Mouse (Mus musculus): ENCODE results near the gene Iqschfp. TPM values are rescaled to one million over a fixed set of nuclear protein-coding genes. Genes with fewer than 3 reads are reported as not detected.

Gene Iqschfp
- polyA plus RNA-seq, 1 experiment from 2014 or later = not detected

DNA sequence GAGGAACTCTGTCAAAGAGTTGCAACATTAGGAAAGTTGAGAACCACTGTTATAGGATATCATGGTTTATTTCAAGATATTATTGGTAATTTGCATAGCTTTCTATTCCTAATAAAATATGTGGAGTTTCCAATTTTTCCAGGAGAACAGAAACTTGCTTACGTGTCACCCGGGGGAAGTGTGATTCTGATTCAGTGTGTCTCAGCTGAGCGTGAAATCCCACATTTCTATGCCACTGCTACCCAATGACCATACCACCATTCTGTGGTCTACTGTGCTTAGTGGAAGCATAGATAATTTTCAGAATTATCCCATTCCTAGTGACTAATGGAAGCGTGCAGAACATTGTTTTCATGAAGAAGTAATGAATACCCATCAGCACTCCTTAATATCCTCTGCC, 704.9 kb downstream of the Iqschfp start:
- Histone ChIP-seq H3K4me3 (no peak overlapping the region), H3K4me2 (no peak overlapping the region), H3K9ac (no peak overlapping the region), H3K4me1 (no peaks in the 10 kb centered on the region), H3K36me3 (no peaks in the 10 kb centered on the region), H3K27me3 (no peaks in the 10 kb centered on the region), H3K9me3 (no peaks in the 10 kb centered on the region), H3K27ac (no peak overlapping the region)
- ATAC-seq (ENCODE audit: insufficient number of reproducible peaks, insufficient read depth, low FRiP score, low TSS enrichment, low read depth) = no peak
- WGBS = 88% methylated on average over 4 of the region's 4 CpGs

DNA sequence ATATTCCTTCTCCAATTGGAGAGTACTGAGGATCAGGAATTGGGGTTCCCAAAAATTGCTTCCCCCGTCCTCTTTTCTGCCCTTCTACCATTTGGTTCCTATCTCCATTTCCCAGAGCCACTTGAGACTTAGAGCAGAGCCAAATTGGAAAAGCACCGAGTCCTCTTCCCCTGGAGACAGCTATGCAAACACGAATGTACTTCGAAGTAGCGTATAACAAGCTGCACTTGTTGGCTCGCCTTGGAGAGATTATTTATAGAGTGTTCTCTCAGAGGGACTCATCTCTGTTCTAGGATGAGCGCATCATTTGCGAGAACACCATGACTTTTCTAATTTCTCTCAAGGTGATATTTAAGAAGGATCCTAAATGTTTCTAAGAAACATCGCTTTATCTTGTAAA, 710.9 kb downstream of the Iqschfp start:
- no peaks in the 10 kb centered on the region for H3K4me1 ChIP-seq
- H3K9me3 ChIP-seq = no peaks in the 10 kb centered on the region
- no peak overlapping the region for H3K4me3 ChIP-seq
- H3K27ac ChIP-seq = no peak overlapping the region
- H3K36me3 ChIP-seq = no peaks in the 10 kb centered on the region
- no peaks in the 10 kb centered on the region for H3K27me3 ChIP-seq
- H3K9ac ChIP-seq = no peak overlapping the region
- ATAC-seq (ENCODE audit: insufficient number of reproducible peaks, insufficient read depth, low FRiP score, low TSS enrichment, low read depth) = no peak
- H3K4me2 ChIP-seq = no peak overlapping the region
- 82% methylated on average over 9 of the region's 9 CpGs for WGBS

DNA sequence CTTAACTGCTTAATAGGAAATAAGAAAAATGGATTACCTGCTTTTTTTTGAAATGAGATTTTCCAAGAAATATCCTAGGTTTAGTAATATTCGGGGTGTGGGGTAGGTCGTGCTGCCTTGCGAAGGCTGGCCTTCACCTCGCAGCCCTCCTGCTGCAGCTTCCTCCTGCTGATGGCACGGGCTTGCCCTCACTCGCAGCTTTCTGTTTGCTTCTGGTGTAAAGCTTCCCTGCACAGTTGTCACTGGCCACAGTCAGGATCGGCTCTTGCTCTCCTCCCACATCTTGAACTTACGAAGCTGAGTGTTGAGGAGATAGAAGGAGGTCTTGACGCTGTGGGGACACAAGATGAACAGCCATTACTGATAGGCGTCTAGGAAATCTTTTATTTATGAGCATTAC, 712.4 kb downstream of the Iqschfp start:
- H3K27me3 ChIP-seq = no peaks in the 10 kb centered on the region
- no peak overlapping the region for H3K27ac ChIP-seq
- H3K36me3 ChIP-seq = no peaks in the 10 kb centered on the region
- no peak overlapping the region for H3K4me3 ChIP-seq
- H3K9ac ChIP-seq = no peak overlapping the region
- no peaks in the 10 kb centered on the region for H3K4me1 ChIP-seq
- ATAC-seq (ENCODE audit: insufficient number of reproducible peaks, insufficient read depth, low FRiP score, low TSS enrichment, low read depth) = no peak
- H3K9me3 ChIP-seq = no peaks in the 10 kb centered on the region
- 74% methylated on average over 10 of the region's 10 CpGs for WGBS
- no peak overlapping the region for H3K4me2 ChIP-seq

DNA sequence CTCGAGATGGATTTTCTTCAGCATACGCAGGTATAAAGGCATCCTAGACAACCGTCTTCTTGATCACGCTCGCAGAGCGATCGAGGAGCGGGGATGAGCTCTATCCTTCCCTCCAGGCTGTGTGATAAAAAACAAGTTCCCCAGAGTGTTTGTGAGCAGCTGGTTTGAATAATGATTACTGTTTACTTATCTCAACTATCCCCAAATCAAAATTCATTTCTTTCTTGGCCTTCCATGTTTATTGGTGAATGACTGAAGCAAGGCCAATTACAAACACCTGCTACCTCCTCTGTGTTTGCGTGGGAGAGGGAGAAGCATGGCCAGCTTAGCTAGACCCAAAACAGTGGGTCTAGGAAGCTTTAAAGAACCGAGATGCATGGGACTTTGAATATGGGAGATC, 712.9 kb downstream of the Iqschfp start:
- Histone ChIP-seq H3K4me3 (no peak overlapping the region), H3K9ac (no peak overlapping the region), H3K9me3 (no peaks in the 10 kb centered on the region), H3K4me1 (no peaks in the 10 kb centered on the region), H3K36me3 (no peaks in the 10 kb centered on the region), H3K27me3 (no peaks in the 10 kb centered on the region), H3K27ac (no peak overlapping the region), H3K4me2 (no peak overlapping the region)
- ATAC-seq (ENCODE audit: insufficient number of reproducible peaks, insufficient read depth, low FRiP score, low TSS enrichment, low read depth) = no peak
- WGBS = 71% methylated on average over 10 of the region's 10 CpGs

- no peaks in the 10 kb centered on the region for H3K4me1 ChIP-seq
- no peak overlapping the region for H3K27ac ChIP-seq
- H3K36me3 ChIP-seq = no peaks in the 10 kb centered on the region
- H3K4me2 ChIP-seq = no peak overlapping the region
- no peaks in the 10 kb centered on the region for H3K27me3 ChIP-seq
- H3K4me3 ChIP-seq = no peak overlapping the region
- H3K9ac ChIP-seq = no peak overlapping the region
- 85% methylated on average over 7 of the region's 7 CpGs for WGBS
- no peak for ATAC-seq (ENCODE audit: insufficient number of reproducible peaks, insufficient read depth, low FRiP score, low TSS enrichment, low read depth)
- no peaks in the 10 kb centered on the region for H3K9me3 ChIP-seq
These were observed 714.0 kb downstream of the Iqschfp start for GRCm38 (mm10) chr3:68605942-68606603.

DNA sequence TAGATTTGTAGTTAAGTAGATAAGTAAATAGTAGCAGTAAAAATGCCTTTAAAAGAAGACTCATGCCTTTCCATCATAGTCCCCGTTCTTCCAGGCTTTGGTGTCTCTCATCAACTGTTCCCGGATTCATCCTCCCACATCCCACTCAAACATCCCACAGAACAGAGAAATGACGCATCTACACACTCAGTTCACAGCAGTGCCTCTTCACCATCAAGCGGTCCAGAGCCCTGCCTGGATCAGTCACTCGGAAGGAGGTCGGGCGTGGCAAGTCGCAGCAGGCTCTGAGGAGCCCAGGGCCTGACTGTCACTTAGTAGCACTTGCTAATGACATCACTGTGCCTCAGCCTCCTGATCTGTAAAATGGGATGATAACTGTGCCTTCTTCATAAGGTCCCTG, 714.7 kb downstream of the Iqschfp start:
- ATAC-seq (ENCODE audit: insufficient number of reproducible peaks, insufficient read depth, low FRiP score, low TSS enrichment, low read depth) = no peak
- no peak overlapping the region for H3K27ac ChIP-seq
- WGBS = 96% methylated on average over 8 of the region's 8 CpGs

GRCm38 (mm10) chr3:68607336-68607735, 715.3 kb downstream of the Iqschfp start:
- H3K9ac ChIP-seq = no peak overlapping the region
- ATAC-seq (ENCODE audit: insufficient number of reproducible peaks, insufficient read depth, low FRiP score, low TSS enrichment, low read depth) = no peak
- WGBS = 89% methylated on average over 8 of the region's 8 CpGs
- no peaks in the 10 kb centered on the region for H3K36me3 ChIP-seq
- H3K4me3 ChIP-seq = no peak overlapping the region
- no peak overlapping the region for H3K4me2 ChIP-seq
- H3K4me1 ChIP-seq = no peaks in the 10 kb centered on the region
- H3K9me3 ChIP-seq = no peaks in the 10 kb centered on the region
- no peak overlapping the region for H3K27ac ChIP-seq
- no peaks in the 10 kb centered on the region for H3K27me3 ChIP-seq

More for the DNA sequence above, 714.7 kb downstream of the Iqschfp start:
- Histone ChIP-seq H3K4me3 (no peak overlapping the region), H3K9me3 (no peaks in the 10 kb centered on the region), H3K27me3 (no peaks in the 10 kb centered on the region), H3K9ac (no peak overlapping the region), H3K36me3 (no peaks in the 10 kb centered on the region), H3K4me1 (no peaks in the 10 kb centered on the region), H3K4me2 (no peak overlapping the region)

DNA sequence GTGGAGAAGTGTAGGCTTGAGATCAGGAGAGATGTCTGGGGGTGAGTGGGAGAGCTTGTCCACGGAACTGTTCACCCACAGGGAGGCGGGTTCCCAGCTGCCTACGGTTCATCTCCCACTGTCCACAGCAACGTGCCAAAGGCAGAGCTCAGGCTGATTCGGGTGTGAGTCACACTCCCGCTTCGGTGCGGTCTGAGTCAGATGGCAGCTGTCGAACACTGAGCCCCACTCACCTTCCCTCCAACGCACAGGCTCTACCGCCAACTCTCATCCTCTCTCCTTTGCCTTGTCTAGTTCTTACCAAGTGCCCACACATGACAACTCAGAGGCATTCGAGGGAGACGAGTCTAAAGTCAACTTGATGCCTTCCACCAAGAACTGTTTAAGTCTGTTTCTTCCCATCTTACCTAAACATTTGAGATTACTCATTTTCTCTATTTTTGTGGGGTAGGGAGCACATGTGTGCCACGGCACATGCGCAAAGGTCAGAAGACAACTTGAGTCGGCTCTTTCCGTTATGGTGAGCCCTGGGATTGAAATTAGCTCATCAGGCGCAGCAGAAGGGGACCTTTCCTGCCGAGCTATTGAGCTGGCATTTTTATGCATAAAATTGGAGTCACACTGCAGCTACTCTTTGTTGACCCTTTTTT, 716.9 kb downstream of the Iqschfp start:
- no peak overlapping the region for H3K4me2 ChIP-seq
- H3K9me3 ChIP-seq = no peaks in the 10 kb centered on the region
- no peak overlapping the region for H3K9ac ChIP-seq
- H3K36me3 ChIP-seq = no peaks in the 10 kb centered on the region
- no peaks in the 10 kb centered on the region for H3K4me1 ChIP-seq
- ATAC-seq (ENCODE audit: insufficient number of reproducible peaks, insufficient read depth, low FRiP score, low TSS enrichment, low read depth) = no peak
- WGBS = 76% methylated on average over 19 of the region's 19 CpGs
- no peak overlapping the region for H3K27ac ChIP-seq
- H3K4me3 ChIP-seq = no peak overlapping the region
- H3K27me3 ChIP-seq = no peaks in the 10 kb centered on the region

GRCm38 (mm10) chr3:68610011-68610410, 718.0 kb downstream of the Iqschfp start:
- Histone ChIP-seq H3K27me3 (no peaks in the 10 kb centered on the region), H3K9ac (no peak overlapping the region), H3K4me1 (no peaks in the 10 kb centered on the region), H3K4me2 (no peak overlapping the region), H3K9me3 (no peaks in the 10 kb centered on the region), H3K4me3 (no peak overlapping the region), H3K27ac (no peak overlapping the region), H3K36me3 (no peaks in the 10 kb centered on the region)
- 81% methylated on average over 6 of the region's 6 CpGs for WGBS
- no peak for ATAC-seq (ENCODE audit: insufficient number of reproducible peaks, insufficient read depth, low FRiP score, low TSS enrichment, low read depth)

GRCm38 (mm10) chr3:68610598-68611261, 718.7 kb downstream of the Iqschfp start:
- Histone ChIP-seq H3K27me3 (no peaks in the 10 kb centered on the region), H3K4me2 (no peak overlapping the region), H3K4me3 (no peak overlapping the region), H3K36me3 (no peaks in the 10 kb centered on the region), H3K4me1 (no peaks in the 10 kb centered on the region), H3K27ac (no peak overlapping the region), H3K9ac (no peak overlapping the region), H3K9me3 (no peaks in the 10 kb centered on the region)
- ATAC-seq (ENCODE audit: insufficient number of reproducible peaks, insufficient read depth, low FRiP score, low TSS enrichment, low read depth) = no peak
- WGBS = 80% methylated on average over 11 of the region's 11 CpGs

DNA sequence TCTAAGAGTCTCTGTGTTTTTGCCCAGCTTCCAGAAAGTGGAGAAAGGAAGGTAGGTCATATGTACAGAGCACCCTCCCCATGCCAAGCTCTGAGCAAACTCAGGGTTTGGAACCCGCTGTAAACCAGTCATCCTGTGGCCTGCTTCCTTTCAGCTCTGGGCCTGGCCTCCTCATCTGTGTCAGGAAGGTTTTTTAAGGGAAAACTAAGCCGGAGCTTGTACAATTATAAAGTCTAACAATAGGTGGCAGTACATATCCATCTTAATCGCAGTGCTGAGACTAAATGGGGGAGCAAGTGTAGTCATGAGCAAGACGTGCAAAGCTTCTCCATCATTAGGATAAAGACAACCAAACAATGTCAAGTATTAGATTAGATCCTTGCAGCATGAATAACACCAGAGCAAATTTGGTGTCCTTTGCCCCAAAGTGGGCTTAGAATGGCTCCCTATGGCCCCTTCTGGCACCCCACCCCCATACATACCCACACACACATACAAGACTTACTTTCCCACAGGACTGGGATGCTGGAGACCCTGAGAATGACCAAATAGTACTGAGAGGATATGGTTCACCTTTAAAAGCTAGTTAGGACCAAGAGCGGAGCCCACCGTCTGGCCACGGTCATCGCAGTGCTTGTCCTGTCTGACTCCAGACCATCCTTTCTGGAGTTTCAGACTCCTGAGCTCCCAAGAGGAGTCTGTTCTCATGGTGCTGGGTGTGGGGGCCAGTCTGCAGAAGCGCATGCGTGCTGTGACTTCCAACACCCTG, 723.2 kb downstream of the Iqschfp start:
- no peak for ATAC-seq (ENCODE audit: insufficient number of reproducible peaks, insufficient read depth, low FRiP score, low TSS enrichment, low read depth)
- Histone ChIP-seq H3K4me3 (no peak overlapping the region), H3K27ac (no peak overlapping the region), H3K4me2 (no peak overlapping the region), H3K9me3 (no peaks in the 10 kb centered on the region), H3K27me3 (no peaks in the 10 kb centered on the region), H3K36me3 (no peaks in the 10 kb centered on the region), H3K4me1 (no peaks in the 10 kb centered on the region), H3K9ac (no peak overlapping the region)
- WGBS = 74% methylated on average over 10 of the region's 10 CpGs

Measured in embryonic facial prominence, embryonic 13.5 days (tissue).